Mouse (Mus musculus) liver, embryonic 16.5 days (tissue): ENCODE results near the gene Oaz1. TPM values are rescaled to one million over a fixed set of nuclear protein-coding genes. Genes with fewer than 3 reads are reported as not detected.
A peak's percentile ranks its signal among the peaks of the same experiment; 100 is the strongest.

Source experiments
- ATAC-seq: fragments of 200-750 bp; cut with Nextera tagmentation; 2 replicates; pipeline ENCODE4 v1.8.0; 2017; ENCODE audit warnings: low read depth, mild to moderate bottlenecking, moderate number of reproducible peaks, moderate library complexity
- H3K27ac ChIP-seq: fragments of 300-500 bp; sonication (generic); 2 replicates; pipeline ENCODE4 v1.5.1; 2014; ENCODE audit warnings: mild to moderate bottlenecking, low read length
- H3K27me3 ChIP-seq: fragments of 300-500 bp; sonication (generic); 2 replicates; pipeline ENCODE4 v1.6.1; 2014; ENCODE audit warnings: low read depth, low read length, mixed read lengths; ENCODE audit not compliant: control insufficient read depth, insufficient read depth
- H3K36me3 ChIP-seq: fragments of 300-500 bp; sonication (generic); 2 replicates; pipeline ENCODE4 v1.6.1; 2014; ENCODE audit warnings: mild to moderate bottlenecking; ENCODE audit not compliant: control insufficient read depth, insufficient read depth
- H3K4me1 ChIP-seq: fragments of 300-500 bp; sonication (generic); 2 replicates; pipeline ENCODE4 v1.6.1; 2014; ENCODE audit warnings: low read depth, low read length, mixed read lengths; ENCODE audit not compliant: control insufficient read depth
- H3K4me2 ChIP-seq: fragments of 300-500 bp; sonication (generic); 2 replicates; pipeline ENCODE4 v1.6.1; 2014; ENCODE audit warnings: low read depth, low read length, mixed read lengths
- H3K4me3 ChIP-seq: fragments of 300-500 bp; sonication (generic); 2 replicates; pipeline ENCODE4 v1.5.1; 2014; ENCODE audit warnings: low read depth, mild to moderate bottlenecking, low read length
- H3K9ac ChIP-seq: fragments of 300-500 bp; sonication (generic); 2 replicates; pipeline ENCODE4 v1.6.1; 2014; ENCODE audit warnings: low read depth, low read length
- H3K9me3 ChIP-seq: fragments of 300-500 bp; sonication (generic); replicated peaks from 2 replicates; pipeline ENCODE4 v1.6.1; 2016; ENCODE audit warnings: low read length; ENCODE audit not compliant: control insufficient read depth
- WGBS: fragments of 180-500 bp; shearing (Covaris S2); extraction: QIAGEN DNeasy Blood & Tissue Kit; methylation state at CpG from one replicate; pipeline ENCODE4 v1.1.7; 2014; ENCODE audit not compliant: insufficient replicate concordance; 5-methylcytosine and 5-hydroxymethylcytosine counted together
- polyA plus RNA-seq: library from polyadenylated mRNA; unstranded; fragments of >200 nt; fragmentation: Nextera tagmentation; extraction: Ambion mirVana; gene quantifications from 2 replicates; pipeline ENCODE4 v1.2.1, GENCODE M21; 2015

The Oaz1 gene
- polyA plus RNA-seq, 1 experiment from 2014 or later, result 1,382 TPM

GRCm38 (mm10) chr10:80798150-80799006 lies 28.1 kb upstream of the Oaz1 start, which contains the start of the genes Sf3a2 and Plekhj1:
TSS of gene Sf3a2 (plus strand) at chr10:80798198.
TSS of gene Plekhj1 (minus strand) at chr10:80798626.
- peak within 1 kb of the TSS; percentile 94 for H3K9ac ChIP-seq
- peaks cover 53% of the 10 kb centered on the region for H3K36me3 ChIP-seq
- H3K4me1 ChIP-seq, result peaks cover 25% of the 10 kb centered on the region
- ATAC-seq, result peak; percentile 94
- H3K4me2 ChIP-seq, result peak within 1 kb of the TSS; percentile 93
- H3K27ac ChIP-seq, result peak within 1 kb of the TSS; percentile 97
- under 1% methylated on average over 101 of the region's 104 CpGs for WGBS
- H3K27me3 ChIP-seq, result no peaks in the 10 kb centered on the region
- no peaks in the 10 kb centered on the region for H3K9me3 ChIP-seq
- H3K4me3 ChIP-seq, result peak within 1 kb of the TSS; percentile 93

- WGBS, result under 1% methylated on average over 18 of the region's 18 CpGs
- ATAC-seq, result no peak
- Histone ChIP-seq H3K27me3 (no peaks in the 10 kb centered on the region), H3K4me2 (peak overlapping the region; percentile 93), H3K27ac (peak overlapping the region; percentile 97), H3K9ac (peak overlapping the region; percentile 94), H3K4me1 (peaks cover 25% of the 10 kb centered on the region), H3K4me3 (peak overlapping the region; percentile 93), H3K36me3 (peaks cover 53% of the 10 kb centered on the region), H3K9me3 (no peaks in the 10 kb centered on the region)
Measured at GRCm38 (mm10) chr10:80799070-80799566, 27.3 kb upstream of the Oaz1 start.

GRCm38 (mm10) chr10:80802204-80802912 lies 24.1 kb upstream of the Oaz1 start:
- no peak for ATAC-seq

GRCm38 (mm10) chr10:80802996-80803395 lies 23.5 kb upstream of the Oaz1 start:
- Histone ChIP-seq H3K9me3 (no peaks in the 10 kb centered on the region), H3K4me3 (no peak overlapping the region), H3K9ac (no peak overlapping the region), H3K27me3 (peaks cover 18% of the 10 kb centered on the region), H3K4me2 (no peak overlapping the region), H3K4me1 (peaks cover 41% of the 10 kb centered on the region), H3K36me3 (peaks cover 42% of the 10 kb centered on the region), H3K27ac (no peak overlapping the region)
- no peak for ATAC-seq
- WGBS, result 69% methylated on average over 3 of the region's 3 CpGs

More at GRCm38 (mm10) chr10:80802204-80802912, 24.1 kb upstream of the Oaz1 start:
- Histone ChIP-seq H3K27ac (no peak overlapping the region), H3K4me3 (no peak overlapping the region), H3K27me3 (peaks cover 11% of the 10 kb centered on the region), H3K36me3 (peaks cover 42% of the 10 kb centered on the region), H3K9me3 (no peaks in the 10 kb centered on the region), H3K4me1 (peaks cover 35% of the 10 kb centered on the region), H3K9ac (no peak overlapping the region), H3K4me2 (no peak overlapping the region)
- WGBS, result 84% methylated on average over 10 of the region's 10 CpGs

- WGBS, result 80% methylated on average over 2 of the region's 2 CpGs
- Histone ChIP-seq H3K27me3 (peaks cover 31% of the 10 kb centered on the region), H3K36me3 (peaks cover 42% of the 10 kb centered on the region), H3K9me3 (no peaks in the 10 kb centered on the region), H3K27ac (no peak overlapping the region), H3K4me1 (peaks cover 47% of the 10 kb centered on the region), H3K4me3 (no peak overlapping the region), H3K9ac (no peak overlapping the region), H3K4me2 (no peak overlapping the region)
- no peak for ATAC-seq
Measured at GRCm38 (mm10) chr10:80804340-80804739, 22.1 kb upstream of the Oaz1 start.

GRCm38 (mm10) chr10:80804916-80805315 lies 21.5 kb upstream of the Oaz1 start, which contains the start of gene Amh:
TSS of gene Amh (plus strand) at chr10:80805243.
- Histone ChIP-seq H3K9me3 (no peaks in the 10 kb centered on the region), H3K27me3 (peaks cover 37% of the 10 kb centered on the region), H3K4me2 (no peak within 1 kb of the TSS), H3K36me3 (peaks cover 42% of the 10 kb centered on the region), H3K4me1 (peaks cover 42% of the 10 kb centered on the region), H3K4me3 (no peak within 1 kb of the TSS), H3K27ac (no peak within 1 kb of the TSS), H3K9ac (no peak within 1 kb of the TSS)
- ATAC-seq, result no peak
- 66% methylated on average over 6 of the region's 6 CpGs for WGBS

- no peak for ATAC-seq
- WGBS, result 77% methylated on average over 5 of the region's 5 CpGs
- Histone ChIP-seq H3K27me3 (peaks cover 41% of the 10 kb centered on the region), H3K27ac (no peak overlapping the region), H3K4me3 (no peak overlapping the region), H3K36me3 (peaks cover 42% of the 10 kb centered on the region), H3K9ac (no peak overlapping the region), H3K9me3 (no peaks in the 10 kb centered on the region), H3K4me1 (peaks cover 38% of the 10 kb centered on the region), H3K4me2 (no peak overlapping the region)
Measured at GRCm38 (mm10) chr10:80805322-80805721, 21.1 kb upstream of the Oaz1 start.

GRCm38 (mm10) chr10:80805925-80806324 lies 20.5 kb upstream of the Oaz1 start:
- no peak overlapping the region for H3K4me3 ChIP-seq
- H3K27ac ChIP-seq, result no peak overlapping the region
- 9% methylated on average over 3 of the region's 3 CpGs for WGBS
- ATAC-seq, result peak; percentile 64
- no peak overlapping the region for H3K4me2 ChIP-seq
- H3K27me3 ChIP-seq, result peaks cover 46% of the 10 kb centered on the region
- peaks cover 41% of the 10 kb centered on the region for H3K36me3 ChIP-seq
- no peak overlapping the region for H3K9ac ChIP-seq
- H3K4me1 ChIP-seq, result peaks cover 38% of the 10 kb centered on the region
- no peaks in the 10 kb centered on the region for H3K9me3 ChIP-seq
